Mouse (Mus musculus) lung, postnatal 0 days (tissue): ENCODE data around the gene Tes3-ps.

ENCODE experiments used
- CTCF ChIP-seq: IDR thresholded peaks from 2 replicates; pipeline ENCODE4 v1.5.1; 2016; ENCODE audit warnings: antibody characterized with exemption, mild to moderate bottlenecking
- EP300 ChIP-seq: IDR thresholded peaks from 2 replicates; pipeline ENCODE4 v1.6.1; 2016; ENCODE audit warnings: antibody characterized with exemption, mild to moderate bottlenecking, control low read depth

DNA sequence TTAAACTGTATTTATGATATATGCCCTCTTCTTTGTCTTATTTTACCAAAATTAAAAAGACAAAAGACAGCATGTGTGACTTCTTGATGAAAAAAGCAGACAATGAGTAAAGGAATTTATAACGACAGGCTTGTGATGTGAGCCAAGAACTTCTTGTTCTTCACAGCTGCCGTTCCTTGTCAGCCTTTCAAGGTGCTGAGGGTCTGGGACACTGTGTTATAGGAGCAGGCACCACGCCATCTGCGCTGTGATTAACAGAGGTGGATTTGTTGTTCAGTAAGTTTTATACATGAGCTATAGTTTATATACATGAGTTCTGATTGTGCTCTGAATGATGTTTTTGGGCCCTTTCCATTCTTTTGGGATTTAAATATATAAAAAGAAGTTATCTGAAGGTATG lies 13.7 kb upstream of the Tes3-ps start:
- TF ChIP-seq EP300 (peak; percentile 61; the same call in 1 of the 2 replicates), CTCF (no peak)
